Mouse (Mus musculus): ENCODE results near the gene Iqcf5. TPM values are rescaled to one million over a fixed set of nuclear protein-coding genes. Genes with fewer than 3 reads are reported as not detected.

Iqcf5 gene
- polyA plus RNA-seq, 1 experiment: not detected

DNA sequence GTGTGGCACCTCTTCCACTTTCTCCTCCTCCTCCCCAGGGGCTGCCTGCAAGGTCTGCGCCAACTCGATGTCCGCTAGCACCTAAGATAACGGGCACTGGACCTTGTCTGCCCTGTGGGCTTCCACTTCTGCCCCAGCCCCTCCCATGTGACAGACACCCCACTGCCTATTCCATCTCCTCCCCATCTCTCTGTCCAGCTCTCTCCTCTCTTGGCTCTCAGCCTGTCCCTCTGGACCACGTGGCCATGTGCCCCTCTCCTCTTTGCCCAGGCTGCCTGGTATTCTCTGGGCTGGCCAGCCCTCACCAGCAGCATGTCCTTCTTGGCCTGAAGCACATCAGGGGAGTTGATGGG is 40.6 kb upstream of the Iqcf5 start:
- no peak for DNase-seq (ENCODE audit: low read depth)

DNA sequence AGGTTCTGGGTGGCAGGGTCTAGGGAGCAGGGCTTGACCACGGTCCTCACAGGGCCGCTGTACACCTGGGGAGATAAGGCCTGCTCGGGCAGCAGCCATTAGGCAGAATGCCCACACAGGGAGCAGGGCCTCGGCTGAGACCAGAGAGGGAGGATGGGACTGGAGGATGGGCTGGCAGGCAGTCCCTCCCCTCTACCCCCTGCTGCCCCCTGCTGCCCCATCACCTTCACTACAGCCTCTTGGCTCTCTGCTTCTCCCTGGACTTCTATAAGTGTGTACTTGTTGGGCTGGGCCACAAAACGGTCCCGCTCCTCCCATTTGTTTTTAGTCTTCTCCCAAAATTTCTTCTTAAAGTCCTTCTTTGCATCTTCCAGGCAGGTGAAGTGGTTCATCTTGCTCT is 39.9 kb upstream of the Iqcf5 start:
- peak; percentile 80 for DNase-seq (ENCODE audit: low read depth)
- TF ChIP-seq POLR2A (IDR thresholded peaks at IDR 0.05; ENCODE audit: borderline replicate concordance, extremely low read depth, insufficient read depth, insufficient read length, poor library complexity, severe bottlenecking): no peak
- TF ChIP-seq CTCF (IDR thresholded peaks at IDR 0.05; ENCODE audit: borderline replicate concordance, extremely low read depth, insufficient read depth, insufficient read length): peak; percentile 78

More for the DNA sequence above, 40.6 kb upstream of the Iqcf5 start:
- no peak for TF ChIP-seq CTCF (IDR thresholded peaks at IDR 0.05; ENCODE audit: borderline replicate concordance, extremely low read depth, insufficient read depth, insufficient read length)
- TF ChIP-seq POLR2A (IDR thresholded peaks at IDR 0.05; ENCODE audit: borderline replicate concordance, extremely low read depth, insufficient read depth, insufficient read length, poor library complexity, severe bottlenecking): no peak

DNA sequence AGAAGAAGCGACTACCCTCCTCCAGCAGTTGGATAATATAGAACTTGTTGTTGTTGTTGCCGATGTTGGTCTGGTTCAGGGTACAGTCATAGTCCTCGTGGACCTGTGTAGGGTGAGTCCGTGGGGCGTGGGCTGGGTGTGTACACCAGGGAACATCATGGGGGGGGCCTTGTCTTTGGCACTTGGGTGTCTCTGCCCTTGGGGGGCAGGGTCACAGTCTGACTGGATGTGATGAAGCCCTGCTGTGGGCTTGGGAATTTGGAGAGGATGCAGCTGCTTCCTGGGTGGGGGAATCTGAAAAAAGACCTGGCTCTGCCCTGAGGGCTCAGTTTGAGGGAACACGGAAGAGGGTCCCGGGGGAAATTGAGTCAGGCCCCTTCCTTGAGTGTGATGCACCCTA is 39.3 kb upstream of the Iqcf5 start:
- DNase-seq (ENCODE audit: low read depth): no peak
- TF ChIP-seq POLR2A (IDR thresholded peaks at IDR 0.05; ENCODE audit: borderline replicate concordance, extremely low read depth, insufficient read depth, insufficient read length, poor library complexity, severe bottlenecking): no peak
- TF ChIP-seq CTCF (IDR thresholded peaks at IDR 0.05; ENCODE audit: borderline replicate concordance, extremely low read depth, insufficient read depth, insufficient read length): no peak

DNA sequence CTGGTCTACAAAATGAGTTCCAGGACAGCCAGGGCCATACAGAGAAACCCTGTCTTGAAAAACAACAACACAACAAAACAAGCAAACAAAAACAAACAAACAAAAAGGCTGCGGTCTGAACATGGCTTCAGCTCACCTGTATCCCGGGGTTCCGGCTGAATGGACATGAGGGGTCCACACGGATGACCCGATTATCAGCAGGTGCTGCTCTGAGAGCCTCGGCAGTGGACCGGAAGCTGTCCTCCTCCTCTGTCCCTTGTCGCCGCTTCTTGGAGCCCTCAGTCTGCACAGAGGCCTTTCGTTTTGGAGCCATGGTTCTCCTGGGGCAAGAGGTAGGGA is 38.7 kb upstream of the Iqcf5 start, which contains the start of gene Rrp9:
Gene Rrp9, plus strand, starts transcription at position 301 of the 339 bp plus-strand sequence.
- no peak for DNase-seq (ENCODE audit: low read depth)
- TF ChIP-seq CTCF (IDR thresholded peaks at IDR 0.05; ENCODE audit: borderline replicate concordance, extremely low read depth, insufficient read depth, insufficient read length): no peak
- TF ChIP-seq POLR2A (IDR thresholded peaks at IDR 0.05; ENCODE audit: borderline replicate concordance, extremely low read depth, insufficient read depth, insufficient read length, poor library complexity, severe bottlenecking): no peak

- DNase-seq (ENCODE audit: low read depth): no peak
- no peak for TF ChIP-seq POLR2A (IDR thresholded peaks at IDR 0.05; ENCODE audit: borderline replicate concordance, extremely low read depth, insufficient read depth, insufficient read length, poor library complexity, severe bottlenecking)
- TF ChIP-seq CTCF (IDR thresholded peaks at IDR 0.05; ENCODE audit: borderline replicate concordance, extremely low read depth, insufficient read depth, insufficient read length): no peak
These were observed 38.1 kb upstream of the Iqcf5 start for GRCm38 (mm10) chr9:106476002-106476923.

- peak; percentile 100 for DNase-seq (ENCODE audit: low read depth)
- TF ChIP-seq POLR2A (IDR thresholded peaks at IDR 0.05; ENCODE audit: borderline replicate concordance, extremely low read depth, insufficient read depth, insufficient read length, poor library complexity, severe bottlenecking) (peak; percentile 17; the same call in 1 of the 2 replicates), CTCF (IDR thresholded peaks at IDR 0.05; ENCODE audit: borderline replicate concordance, extremely low read depth, insufficient read depth, insufficient read length) (peak; percentile 98)
These were observed 37.4 kb upstream of the Iqcf5 start, which contains the start of gene Parp3 for GRCm38 (mm10) chr9:106476924-106477484. Gene Parp3, minus strand, starts transcription at chr9:106476949.

DNA sequence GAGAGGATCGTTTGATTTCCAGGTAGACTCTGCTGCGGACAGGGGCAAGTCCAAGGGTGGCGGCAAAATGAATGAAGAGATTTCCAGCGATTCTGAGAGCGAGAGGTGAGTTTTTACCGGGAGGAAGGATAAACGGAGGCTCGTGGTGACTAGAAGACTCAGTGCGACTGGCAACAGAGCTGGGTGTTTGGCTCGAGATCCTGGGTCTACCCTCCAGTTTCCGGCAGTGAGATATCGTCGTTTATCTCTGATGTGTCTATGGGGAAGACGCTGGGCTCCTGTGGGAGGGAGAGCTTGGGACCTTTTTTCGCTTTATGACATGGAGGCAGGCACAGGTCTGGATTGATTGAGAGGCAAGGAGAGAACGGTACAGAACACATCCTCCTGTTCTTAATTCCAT is 36.7 kb upstream of the Iqcf5 start:
- DNase-seq (ENCODE audit: low read depth): no peak
- TF ChIP-seq POLR2A (IDR thresholded peaks at IDR 0.05; ENCODE audit: borderline replicate concordance, extremely low read depth, insufficient read depth, insufficient read length, poor library complexity, severe bottlenecking): no peak
- no peak for TF ChIP-seq CTCF (IDR thresholded peaks at IDR 0.05; ENCODE audit: borderline replicate concordance, extremely low read depth, insufficient read depth, insufficient read length)

- no peak for TF ChIP-seq CTCF (IDR thresholded peaks at IDR 0.05; ENCODE audit: borderline replicate concordance, extremely low read depth, insufficient read depth, insufficient read length)
- no peak for TF ChIP-seq POLR2A (IDR thresholded peaks at IDR 0.05; ENCODE audit: borderline replicate concordance, extremely low read depth, insufficient read depth, insufficient read length, poor library complexity, severe bottlenecking)
- DNase-seq (ENCODE audit: low read depth): no peak
These were observed 36.3 kb upstream of the Iqcf5 start for GRCm38 (mm10) chr9:106478101-106478500.

DNA sequence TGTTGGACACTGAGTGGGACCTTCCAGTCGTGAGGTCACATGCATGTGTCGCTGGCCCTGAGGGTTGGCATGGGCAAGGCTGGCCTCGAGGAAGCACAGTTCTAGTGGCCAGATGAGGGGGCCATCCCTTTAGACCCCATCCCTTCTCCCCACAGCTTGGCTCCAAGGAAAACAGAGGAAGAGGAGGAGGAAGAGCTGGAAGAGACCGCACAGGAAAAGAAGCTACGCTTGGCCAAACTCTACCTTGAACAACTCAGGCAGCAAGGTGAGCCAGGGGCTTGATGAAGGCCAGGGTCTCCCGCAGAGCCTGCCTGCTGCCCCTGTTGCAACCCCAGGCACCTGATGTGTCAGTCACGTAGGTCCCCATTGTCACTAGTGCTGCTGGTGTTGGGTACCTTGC is 33.8 kb upstream of the Iqcf5 start:
- TF ChIP-seq CTCF (IDR thresholded peaks at IDR 0.05; ENCODE audit: borderline replicate concordance, extremely low read depth, insufficient read depth, insufficient read length) (no peak), POLR2A (IDR thresholded peaks at IDR 0.05; ENCODE audit: borderline replicate concordance, extremely low read depth, insufficient read depth, insufficient read length, poor library complexity, severe bottlenecking) (no peak)
- no peak for DNase-seq (ENCODE audit: low read depth)

DNA sequence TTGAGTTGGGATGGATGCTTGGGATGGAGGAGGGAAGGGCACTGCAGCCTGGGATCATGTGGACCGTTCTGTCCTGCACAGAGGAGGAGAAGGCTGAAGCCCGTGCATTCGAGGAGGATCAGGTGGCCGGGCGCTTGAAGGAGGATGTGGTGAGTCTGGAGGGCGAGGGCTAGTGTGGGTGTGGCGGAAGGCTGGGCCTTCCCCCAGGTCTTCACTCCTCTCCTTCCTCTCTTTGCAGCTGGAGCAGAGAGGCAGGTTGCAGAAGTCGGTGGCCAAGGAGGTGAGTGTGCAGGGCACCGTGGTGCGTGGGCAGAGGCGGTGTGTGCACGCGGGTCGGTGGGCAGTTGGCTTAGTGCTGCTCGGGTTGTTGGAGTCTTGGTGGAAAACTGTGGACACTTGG is 33.3 kb upstream of the Iqcf5 start:
- no peak for DNase-seq (ENCODE audit: low read depth)
- TF ChIP-seq POLR2A (IDR thresholded peaks at IDR 0.05; ENCODE audit: borderline replicate concordance, extremely low read depth, insufficient read depth, insufficient read length, poor library complexity, severe bottlenecking): no peak
- no peak for TF ChIP-seq CTCF (IDR thresholded peaks at IDR 0.05; ENCODE audit: borderline replicate concordance, extremely low read depth, insufficient read depth, insufficient read length)

DNA sequence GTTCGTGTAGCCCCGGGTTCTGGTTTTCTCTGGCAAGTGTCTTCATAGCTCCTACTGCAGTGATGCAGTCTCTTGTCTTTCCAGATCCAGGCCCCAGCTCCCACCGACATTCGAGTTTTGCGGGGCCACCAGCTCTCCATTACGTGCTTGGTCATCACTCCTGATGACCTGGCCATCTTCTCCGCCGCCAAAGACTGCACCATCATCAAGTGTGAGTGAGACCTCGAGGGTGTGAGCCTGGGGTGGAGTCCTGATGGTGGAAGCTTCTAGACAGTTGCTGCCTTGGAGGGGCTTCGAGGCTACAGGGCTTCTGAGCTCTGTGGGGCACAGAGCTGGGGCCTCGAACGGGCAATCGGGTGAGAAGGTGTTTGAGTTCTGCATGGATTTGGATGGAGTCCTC is 32.7 kb upstream of the Iqcf5 start:
- TF ChIP-seq POLR2A (IDR thresholded peaks at IDR 0.05; ENCODE audit: borderline replicate concordance, extremely low read depth, insufficient read depth, insufficient read length, poor library complexity, severe bottlenecking) (no peak), CTCF (IDR thresholded peaks at IDR 0.05; ENCODE audit: borderline replicate concordance, extremely low read depth, insufficient read depth, insufficient read length) (no peak)
- no peak for DNase-seq (ENCODE audit: low read depth)
